8 mouse cellular contexts compared by ENCODE assay signal in genomic region chr10:95322076-95323070, GRCm38 (mm10). TPM values are rescaled to one million over a fixed set of nuclear protein-coding genes. Genes with fewer than 3 reads are reported as not detected.
A peak's percentile ranks its signal among the peaks of the same experiment; 100 is the strongest.
DNase-seq lines count a peak whose midpoint lies in the region; ATAC-seq and TF ChIP-seq lines count a peak whose summit lies in the region.

No protein-coding gene starts in this region.

- H3K4me2 ChIP-seq in heart, embryonic 11.5 days = peak overlapping the region; percentile 72
- peak overlapping the region; percentile 72 for H3K4me2 ChIP-seq in lung, embryonic 15.5 days

- peaks cover 10% of the 10 kb centered on the region for H3K4me1 ChIP-seq in thymus, adult 2 months (replicated peaks; ENCODE audit: control insufficient read depth, insufficient read depth, low read length)
- peaks cover 2% of the 10 kb centered on the region; the same call in 1 of the 2 replicates for H3K4me1 ChIP-seq in cortical plate, adult 2 months (ENCODE audit: control insufficient read depth, insufficient read depth, low read length)
- H3K4me1 ChIP-seq in heart, embryonic 11.5 days (ENCODE audit: control insufficient read depth, insufficient read depth, low read length) = peaks cover 13% of the 10 kb centered on the region
- peaks cover 24% of the 10 kb centered on the region for H3K4me1 ChIP-seq in lung, embryonic 15.5 days

- ATAC-seq in heart, embryonic 11.5 days (replicated peaks; ENCODE audit: insufficient number of reproducible peaks, low FRiP score, low TSS enrichment) = no peak
- no peak for ATAC-seq in lung, embryonic 15.5 days (ENCODE audit: borderline replicate concordance, extremely low read depth, low FRiP score, low TSS enrichment)

- no peak overlapping the region; the same call in none of the 2 replicates for H3K9ac ChIP-seq in heart, embryonic 11.5 days (ENCODE audit: low read depth, low read length)
- peak overlapping the region; percentile 10; the same call in 1 of the 2 replicates for H3K9ac ChIP-seq in lung, embryonic 15.5 days

- no peak overlapping the region for H3K4me3 ChIP-seq in thymus, adult 2 months (ENCODE audit: control insufficient read depth, insufficient read depth, low read length)
- H3K4me3 ChIP-seq in cortical plate, adult 2 months (ENCODE audit: insufficient read depth, low read length) = no peak overlapping the region
- H3K4me3 ChIP-seq in heart, embryonic 11.5 days (ENCODE audit: low read depth, low read length) = peak overlapping the region; percentile 75; the same call in 1 of the 2 replicates
- peak overlapping the region; percentile 66 for H3K4me3 ChIP-seq in lung, embryonic 15.5 days

- no peak for TF ChIP-seq CTCF in thymus, adult 2 months (IDR thresholded peaks at IDR 0.05; ENCODE audit: borderline replicate concordance, control insufficient read depth, extremely low read depth, insufficient read depth, low read length, poor library complexity)
- no peak for TF ChIP-seq CTCF in cortical plate, adult 2 months (IDR thresholded peaks at IDR 0.05; ENCODE audit: extremely low read depth, insufficient read depth, low read length)

- no peaks in the 10 kb centered on the region for H3K27me3 ChIP-seq in thymus, adult 2 months (ENCODE audit: control insufficient read depth, insufficient read depth, low read length)
- no peaks in the 10 kb centered on the region for H3K27me3 ChIP-seq in heart, embryonic 11.5 days (ENCODE audit: control insufficient read depth, insufficient read depth, low read length)
- H3K27me3 ChIP-seq in lung, embryonic 15.5 days = no peaks in the 10 kb centered on the region

- H3K36me3 ChIP-seq in thymus, adult 2 months (ENCODE audit: control insufficient read depth, insufficient read depth, low read length) = no peaks in the 10 kb centered on the region
- H3K36me3 ChIP-seq in heart, embryonic 11.5 days (ENCODE audit: control insufficient read depth, insufficient read depth, low read length) = no peaks in the 10 kb centered on the region
- no peaks in the 10 kb centered on the region for H3K36me3 ChIP-seq in lung, embryonic 15.5 days

- H3K9me3 ChIP-seq in heart, embryonic 11.5 days (replicated peaks; ENCODE audit: control insufficient read depth, low read length) = no peaks in the 10 kb centered on the region
- H3K9me3 ChIP-seq in lung, embryonic 15.5 days = no peaks in the 10 kb centered on the region

- peak overlapping the region; percentile 10; the same call in 1 of the 2 replicates for H3K27ac ChIP-seq in thymus, adult 2 months (ENCODE audit: control insufficient read depth, insufficient read depth, low read length)
- 0 out of 2 replicates have a peak overlapping the region, but pooled peaks have one; percentile 57 for H3K27ac ChIP-seq in cortical plate, adult 2 months (ENCODE audit: insufficient read depth, low read length)
- no peak overlapping the region for H3K27ac ChIP-seq in heart, embryonic 11.5 days (ENCODE audit: low read depth, low read length)
- peak overlapping the region; percentile 96 for H3K27ac ChIP-seq in lung, embryonic 15.5 days

- no peak for TF ChIP-seq POLR2A in thymus, adult 2 months (IDR thresholded peaks at IDR 0.05; ENCODE audit: control insufficient read depth, extremely low read depth, insufficient read depth, low read length, poor library complexity)
- TF ChIP-seq POLR2A in cortical plate, adult 2 months (IDR thresholded peaks at IDR 0.05; ENCODE audit: extremely low read depth, insufficient read depth, low read length) = no peak

- no peak for DNase-seq in thymus, adult 2 months
- DNase-seq in thymus, postnatal 10 days (ENCODE audit: low spot score in 2 of 2) = no peak
- DNase-seq in kidney, adult 9 months = peak; percentile 83
- peak; percentile 69 for DNase-seq in ovary, postnatal 36 days (ENCODE audit: low spot score)
- no peak for DNase-seq in frontal cortex, postnatal 25 days (ENCODE audit: low spot score in 2 of 2)

- WGBS in thymus, adult 2 months = 63% methylated on average over 20 of the region's 20 CpGs
- 64% methylated on average over 20 of the region's 20 CpGs for WGBS in heart, embryonic 11.5 days (ENCODE audit: insufficient replicate concordance)
- WGBS in lung, embryonic 15.5 days = 39% methylated on average over 20 of the region's 20 CpGs

RNA-seq across cellular contexts. Expression of gene Cradd, which starts 1.6 kb away (rescaled TPM):
- 15.2 and 15.8 TPM in 2 replicates for polyA plus RNA-seq in thymus, adult 2 months (2012; rRNA removed)
- polyA plus RNA-seq in cortical plate, adult 2 months (2012; rRNA removed) = 7.1 and 7.4 TPM in 2 replicates
- polyA plus RNA-seq in heart, embryonic 11.5 days (2014; fragmentation: Nextera tagmentation; extraction: Ambion mirVana) = 10.6 and 11.7 TPM in 2 replicates
- polyA plus RNA-seq in lung, embryonic 15.5 days (2015; fragmentation: Nextera tagmentation; extraction: Ambion mirVana) = 12.7 and 12.9 TPM in 2 replicates

Comparison
In these comparisons a context has a peak if more than half of its experiments do, and no peak if none do; other contexts are left out.
1. DNase-seq: peak in kidney, adult 9 months (single experiment) and ovary, postnatal 36 days (single experiment); none in thymus, adult 2 months (single experiment), thymus, postnatal 10 days (0 of 2) and frontal cortex, postnatal 25 days (0 of 2).
2. H3K4me3 ChIP-seq: peak in heart, embryonic 11.5 days (single experiment) and lung, embryonic 15.5 days (single experiment); none in thymus, adult 2 months (single experiment) and cortical plate, adult 2 months (single experiment).